Mouse (Mus musculus) heart, adult 2 months (tissue): Measurements from ENCODE around the gene Smug1.

Experiments
- CTCF ChIP-seq: fragments of 200-600 bp; IDR thresholded peaks from 2 replicates; pipeline ENCODE4 v1.8.1; 2022; ENCODE audit warnings: antibody characterized with exemption, mild to moderate bottlenecking, moderate library complexity
- POLR2A ChIP-seq: fragments of 200-500 bp; IDR thresholded peaks from 2 replicates; pipeline ENCODE4 v1.6.1; 2011; ENCODE audit warnings: mild to moderate bottlenecking, low read depth, low read length, control low read depth; ENCODE audit not compliant: insufficient read depth

DNA sequence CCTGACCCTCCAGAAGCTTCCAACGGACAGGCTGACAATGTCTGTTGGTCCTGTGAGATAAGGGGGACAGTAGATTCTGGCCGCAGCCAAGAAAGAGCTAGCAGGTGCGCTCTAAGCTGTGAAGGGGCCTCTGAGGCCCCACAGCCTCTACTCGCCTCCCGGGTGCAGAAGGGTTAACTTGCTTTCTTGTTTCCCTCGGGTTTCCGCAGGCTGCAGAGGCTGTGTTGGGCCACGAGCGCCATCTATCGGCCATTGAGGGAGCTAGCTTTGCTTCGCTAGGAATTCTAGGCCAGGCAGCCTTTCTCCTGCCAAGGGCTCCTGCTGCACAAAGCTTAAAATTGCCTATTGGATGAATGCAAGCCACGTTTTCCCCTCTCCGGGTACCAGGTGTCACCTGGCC lies 1.5 kb downstream of the Smug1 start:
- TF ChIP-seq CTCF (peak; percentile 99; the same call in 1 of the 2 replicates), POLR2A (no peak)
